Mouse (Mus musculus): ENCODE results near the gene Rflnb.

Gene Rflnb

DNA sequence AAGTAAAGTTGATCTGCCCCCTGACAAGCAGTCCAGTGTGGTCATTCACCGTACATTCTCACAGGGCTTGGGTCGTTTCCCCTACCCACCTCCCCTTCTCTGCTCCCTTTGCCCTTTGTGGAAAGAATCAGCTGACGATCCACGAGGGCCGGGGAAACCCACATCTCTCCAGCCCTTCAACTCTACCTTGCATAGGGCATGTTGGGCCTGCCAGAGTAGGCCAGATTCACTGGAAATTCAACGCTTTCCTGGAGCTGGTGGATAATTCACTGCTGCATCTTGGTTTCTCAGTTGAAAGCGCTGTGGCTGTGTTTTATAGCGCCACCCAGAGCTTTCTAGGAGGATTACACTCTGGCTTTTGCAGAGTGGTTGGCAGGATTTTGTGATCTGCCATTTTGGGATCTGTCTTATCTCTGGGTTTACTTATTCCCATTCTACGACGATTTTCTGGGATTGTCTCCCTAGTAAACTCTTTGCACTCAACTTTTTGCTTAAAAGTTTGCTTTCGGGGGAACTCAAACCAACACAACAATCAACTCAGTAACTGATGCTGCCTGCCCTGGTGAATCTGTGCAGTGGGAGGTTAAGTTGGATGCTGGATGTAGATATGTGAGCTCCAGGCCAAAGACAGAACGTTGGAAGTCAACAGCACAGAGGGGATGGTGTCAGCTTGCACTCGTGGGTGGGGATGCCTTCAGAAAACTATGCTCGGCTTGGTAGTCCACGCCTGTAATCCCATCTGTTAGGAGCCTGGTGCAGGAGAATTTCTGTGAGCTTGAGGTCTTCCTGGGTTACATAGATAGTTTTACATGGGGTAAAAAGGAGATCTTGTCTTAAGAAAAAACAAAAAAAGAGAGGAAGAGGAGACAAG lies 36.4 kb downstream of the Rflnb start:
- DNase-seq (ENCODE audit: low spot score) = no peak

DNA sequence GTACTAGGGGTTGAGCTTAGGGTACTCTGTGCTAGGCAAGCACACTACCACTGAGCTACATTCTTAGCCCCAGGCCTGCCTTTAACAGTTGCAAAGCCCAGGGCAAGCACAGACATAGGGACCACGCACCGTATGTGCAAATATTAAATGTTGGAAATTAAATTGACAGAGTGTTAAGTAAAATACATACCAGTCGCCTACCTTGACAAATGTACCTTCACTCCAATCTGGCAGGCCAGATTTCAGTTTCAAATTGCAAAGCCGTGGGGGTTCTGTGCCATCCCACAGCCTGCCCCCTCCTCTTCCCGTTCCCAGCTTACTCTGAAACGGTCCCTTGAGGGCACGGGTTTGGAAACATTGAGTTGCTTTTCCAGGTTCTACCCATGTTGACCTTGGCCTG lies 41.6 kb downstream of the Rflnb start:
- DNase-seq (ENCODE audit: low spot score) = no peak

DNA sequence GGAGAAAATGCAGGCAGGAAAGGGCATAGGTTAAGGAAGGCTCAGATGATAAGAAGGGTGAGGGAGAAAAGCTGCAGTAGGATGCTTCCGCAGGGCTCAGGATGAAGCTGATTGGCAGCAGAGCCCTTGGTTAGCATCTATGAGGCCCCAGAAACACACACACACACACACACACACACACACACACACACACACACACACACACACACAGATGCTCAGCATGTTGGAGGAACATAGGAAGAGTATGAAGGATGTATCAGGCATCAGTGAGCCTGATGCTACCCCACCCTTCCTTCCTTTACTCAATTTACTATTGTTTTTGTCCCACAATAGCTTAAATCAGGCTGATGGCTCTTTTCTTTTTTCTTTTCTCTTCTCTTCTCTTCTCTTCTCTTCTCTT lies 43.0 kb downstream of the Rflnb start:
- DNase-seq (ENCODE audit: low spot score) = no peak

- DNase-seq (ENCODE audit: low spot score) = peak; percentile 45
Measured at GRCm38 (mm10) chr11:75983194-75983593, 44.4 kb downstream of the Rflnb start.

GRCm38 (mm10) chr11:75980413-75980812 lies 47.2 kb downstream of the Rflnb start:
- peak; percentile 54 for DNase-seq (ENCODE audit: low spot score)

DNA sequence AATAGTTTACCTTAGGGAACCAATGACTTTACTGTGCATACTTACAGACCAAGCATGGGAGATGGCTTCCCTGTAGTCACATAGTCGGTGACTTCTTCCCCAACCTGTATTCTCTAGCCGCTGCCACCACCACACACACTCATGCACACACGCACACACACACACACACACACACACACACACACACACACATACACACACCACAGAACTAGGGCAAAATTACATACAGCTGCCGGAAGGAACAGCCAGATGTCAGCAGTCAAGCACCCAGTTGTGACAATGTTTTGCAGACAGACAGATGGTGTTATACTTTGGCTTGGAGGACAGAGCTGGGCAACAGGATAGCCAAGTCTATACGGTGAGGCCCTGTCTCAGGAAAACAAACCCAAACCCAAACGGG lies 49.5 kb downstream of the Rflnb start:
- peak; percentile 68 for DNase-seq (ENCODE audit: low spot score)

GRCm38 (mm10) chr11:75976748-75977147 lies 50.8 kb downstream of the Rflnb start:
- peak; percentile 95 for DNase-seq (ENCODE audit: low spot score)

- no peak for DNase-seq (ENCODE audit: low spot score)
Measured at GRCm38 (mm10) chr11:75973988-75974387, 53.6 kb downstream of the Rflnb start.

- no peak for DNase-seq (ENCODE audit: low spot score)
Measured at GRCm38 (mm10) chr11:75972916-75973567, 54.5 kb downstream of the Rflnb start.

GRCm38 (mm10) chr11:75972188-75972587 lies 55.4 kb downstream of the Rflnb start:
- no peak for DNase-seq (ENCODE audit: low spot score)

DNA sequence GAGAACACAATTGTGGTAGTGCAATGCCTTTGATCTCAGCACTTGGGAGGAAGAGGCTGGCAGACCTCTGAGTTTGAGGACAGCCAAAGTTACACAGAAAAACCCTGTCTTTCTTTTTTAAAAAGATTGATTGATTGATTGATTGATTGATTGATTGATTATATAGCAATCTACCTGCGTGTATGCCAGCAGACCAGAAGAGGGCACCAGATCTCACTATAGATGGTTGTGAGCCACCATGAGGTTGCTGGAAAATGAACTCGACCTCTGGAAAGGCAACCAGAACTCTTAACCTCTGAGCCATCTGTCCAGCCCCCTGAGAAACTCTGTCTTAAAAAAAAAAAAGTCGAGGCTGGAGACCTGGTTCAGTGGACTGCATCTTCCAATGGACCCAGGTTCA lies 57.0 kb downstream of the Rflnb start:
- no peak for DNase-seq (ENCODE audit: low spot score)
